Mouse (Mus musculus) heart, embryonic 10.5 days (tissue): ENCODE measurements around the gene Gm2431. TPM values are rescaled to one million over a fixed set of nuclear protein-coding genes. Genes with fewer than 3 reads are reported as not detected.
"Not testable (repeated sequence)": the region's sequence is repeated elsewhere in the genome, so short reads cannot be mapped to it uniquely, and the experiment has no call there.

Source experiments
- DNase-seq: peaks from one replicate; pipeline ENCODE4 v3.0.0-alpha.2; 2017; ENCODE audit warnings: low spot score
- H3K27ac ChIP-seq: fragments of 300-500 bp; sonication (generic); 2 replicates; pipeline ENCODE4 v1.5.1; 2016; ENCODE audit warnings: mild to moderate bottlenecking
- H3K27me3 ChIP-seq: fragments of 300-500 bp; sonication (generic); 2 replicates; pipeline ENCODE4 v1.6.1; 2016; ENCODE audit warnings: mild to moderate bottlenecking; ENCODE audit not compliant: poor library complexity, insufficient read depth, severe bottlenecking
- H3K36me3 ChIP-seq: fragments of 300-500 bp; sonication (generic); 2 replicates; pipeline ENCODE4 v1.6.1; 2016; ENCODE audit warnings: mild to moderate bottlenecking, moderate library complexity
- H3K4me1 ChIP-seq: fragments of 300-500 bp; sonication (generic); 2 replicates; pipeline ENCODE4 v1.6.1; 2016; ENCODE audit warnings: mild to moderate bottlenecking
- H3K4me3 ChIP-seq: fragments of 300-500 bp; sonication (generic); 2 replicates; pipeline ENCODE4 v1.5.1; 2016; ENCODE audit warnings: mild to moderate bottlenecking, moderate library complexity
- H3K9me3 ChIP-seq: fragments of 300-500 bp; sonication (generic); 2 replicates; pipeline ENCODE4 v1.6.1; 2016; ENCODE audit warnings: mild to moderate bottlenecking, moderate library complexity
- WGBS: fragments of 180-500 bp; shearing (Covaris S2); methylation state at CpG from one replicate; pipeline ENCODE4 v1.1.7; 2016; 5-methylcytosine and 5-hydroxymethylcytosine counted together
- polyA plus RNA-seq: library from polyadenylated mRNA; unstranded; fragments of >200 nt; fragmentation: Nextera tagmentation; extraction: Ambion mirVana; gene quantifications from 2 replicates; pipeline ENCODE4 v1.2.1, GENCODE M21; 2016

Gm2431 gene
- not detected in 2 replicates for polyA plus RNA-seq

DNA sequence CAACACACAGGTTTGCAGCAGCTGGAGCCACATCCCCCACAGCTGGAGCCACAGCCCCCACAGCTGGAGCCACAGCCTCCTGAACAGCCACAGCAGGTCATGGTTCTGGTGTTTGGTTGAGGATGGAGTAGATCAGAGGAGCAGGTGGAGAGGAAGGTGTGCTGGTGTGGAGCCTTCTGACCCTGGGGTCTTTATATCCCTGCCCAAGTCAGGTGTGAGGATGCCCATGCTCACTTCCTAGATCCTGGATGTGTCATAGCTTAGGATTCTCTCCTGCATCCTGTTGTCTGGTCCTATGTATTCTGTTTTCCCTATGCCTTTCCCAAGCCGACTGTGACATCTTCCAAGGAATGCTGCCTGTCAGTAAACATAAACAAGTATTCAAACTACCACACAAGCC is at the start of gene Gm2431:
Gm2431 (minus strand) TSS at position 101 of the 400 bp plus-strand sequence.
- not testable (repeated sequence) for H3K4me3 ChIP-seq, H3K27me3 ChIP-seq, H3K9me3 ChIP-seq, H3K27ac ChIP-seq, H3K36me3 ChIP-seq, DNase-seq, H3K4me1 ChIP-seq
- WGBS: 46% methylated on average over 1 of the region's 1 CpGs

GRCm38 (mm10) chr7:142303929-142304328 is 45.8 kb upstream of the Gm2431 start:
- H3K4me1 ChIP-seq: peaks cover 21% of the 10 kb centered on the region
- not testable (repeated sequence) for H3K36me3 ChIP-seq, H3K27ac ChIP-seq, H3K27me3 ChIP-seq, H3K4me3 ChIP-seq, H3K9me3 ChIP-seq, DNase-seq
- WGBS: 70% methylated on average over 1 of the region's 1 CpGs

- 44% methylated on average over 3 of the region's 3 CpGs for WGBS
Measured at GRCm38 (mm10) chr7:142303249-142303648, 45.1 kb upstream of the Gm2431 start, which contains the start of gene Krtap5-4. Krtap5-4 (plus strand) TSS chr7:142303549.

DNA sequence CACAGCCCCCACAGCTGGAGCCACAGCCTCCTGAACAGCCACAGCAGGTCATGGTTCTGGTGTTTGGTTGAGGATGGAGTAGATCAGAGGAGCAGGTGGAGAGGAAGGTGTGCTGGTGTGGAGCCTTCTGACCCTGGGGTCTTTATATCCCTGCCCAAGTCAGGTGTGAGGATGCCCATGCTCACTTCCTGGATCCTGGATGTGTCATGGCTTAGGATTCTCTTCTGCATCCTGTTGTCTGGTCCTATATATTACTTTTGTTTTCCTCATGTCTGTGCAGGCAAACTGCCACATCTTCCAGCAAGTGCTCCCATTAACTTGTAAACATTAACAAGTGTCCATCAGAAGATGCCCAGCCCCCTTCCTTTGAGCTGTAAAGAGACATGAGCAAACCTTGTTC is 38.9 kb upstream of the Gm2431 start, which contains the start of gene Krtap5-1:
Krtap5-1 (minus strand) TSS at position 101 of the 400 bp plus-strand sequence.
- peaks cover 32% of the 10 kb centered on the region for H3K4me1 ChIP-seq
- not testable (repeated sequence) for H3K9me3 ChIP-seq, H3K4me3 ChIP-seq, H3K27me3 ChIP-seq, H3K27ac ChIP-seq, DNase-seq, H3K36me3 ChIP-seq

More at GRCm38 (mm10) chr7:142303249-142303648, 45.1 kb upstream of the Gm2431 start, which contains the start of gene Krtap5-4:
- Histone ChIP-seq H3K9me3 (no peaks in the 10 kb centered on the region), H3K4me3 (no peak within 1 kb of the TSS), H3K27me3 (peaks cover 6% of the 10 kb centered on the region), H3K27ac (no peak within 1 kb of the TSS; the same call in 1 of the 2 replicates), H3K4me1 (peaks cover 21% of the 10 kb centered on the region), H3K36me3 (no peaks in the 10 kb centered on the region)
- no peak for DNase-seq

DNA sequence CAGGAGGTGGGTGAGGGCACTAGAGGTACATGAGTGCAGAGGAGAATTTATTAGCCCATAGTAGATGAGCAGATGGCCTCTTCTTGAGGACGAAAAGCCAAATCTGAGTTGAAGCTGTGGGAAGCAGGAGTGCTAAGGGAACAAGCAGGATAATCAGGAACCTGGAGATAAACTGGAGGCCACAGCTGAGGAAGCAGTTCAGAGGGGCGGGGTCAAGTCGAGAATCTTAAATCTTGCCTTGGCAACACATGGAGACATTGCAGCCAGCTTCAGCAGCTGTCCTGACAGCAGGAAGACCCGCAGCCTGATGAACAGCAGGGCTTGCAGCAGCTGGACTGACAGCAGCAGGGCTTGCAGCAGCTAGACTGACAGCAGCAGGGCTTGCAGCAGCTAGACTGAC is 38.0 kb upstream of the Gm2431 start:
- peaks cover 32% of the 10 kb centered on the region for H3K4me1 ChIP-seq
- not testable (repeated sequence) for H3K27me3 ChIP-seq, H3K4me3 ChIP-seq, H3K36me3 ChIP-seq, H3K9me3 ChIP-seq, H3K27ac ChIP-seq, DNase-seq
- 10% methylated on average over 4 of the region's 4 CpGs for WGBS

GRCm38 (mm10) chr7:142295418-142295817 is 37.3 kb upstream of the Gm2431 start:
- peak overlapping the region; percentile 44; the same call in 1 of the 2 replicates for H3K27ac ChIP-seq
- H3K4me1 ChIP-seq: peaks cover 32% of the 10 kb centered on the region
- DNase-seq: no peak
- H3K36me3 ChIP-seq: no peaks in the 10 kb centered on the region
- no peaks in the 10 kb centered on the region for H3K27me3 ChIP-seq
- H3K9me3 ChIP-seq: no peaks in the 10 kb centered on the region
- no peak overlapping the region for H3K4me3 ChIP-seq

DNA sequence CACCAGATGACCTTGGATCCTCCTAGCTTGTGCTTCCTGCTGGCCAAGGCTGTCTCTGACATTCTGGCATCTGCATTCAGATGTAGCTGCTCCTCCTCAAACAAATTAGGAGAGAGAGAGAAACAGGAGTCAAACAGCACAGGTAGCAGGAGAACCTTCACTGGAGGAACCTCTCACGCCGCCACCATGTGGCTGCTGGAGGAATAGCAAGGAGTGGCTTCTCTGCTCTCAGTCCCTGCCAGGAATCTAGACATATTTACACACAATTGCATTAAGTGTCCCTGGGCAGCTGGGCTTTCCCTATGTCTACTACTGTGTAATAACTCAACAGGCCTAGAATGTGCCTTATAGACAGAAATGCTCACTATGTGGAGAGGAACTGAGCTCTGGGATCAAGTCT is 35.7 kb upstream of the Gm2431 start:
- H3K27ac ChIP-seq, H3K36me3 ChIP-seq, H3K4me3 ChIP-seq, H3K9me3 ChIP-seq, DNase-seq, H3K27me3 ChIP-seq: not testable (repeated sequence)
- peaks cover 28% of the 10 kb centered on the region for H3K4me1 ChIP-seq
- WGBS: 6% methylated on average over 2 of the region's 2 CpGs

DNA sequence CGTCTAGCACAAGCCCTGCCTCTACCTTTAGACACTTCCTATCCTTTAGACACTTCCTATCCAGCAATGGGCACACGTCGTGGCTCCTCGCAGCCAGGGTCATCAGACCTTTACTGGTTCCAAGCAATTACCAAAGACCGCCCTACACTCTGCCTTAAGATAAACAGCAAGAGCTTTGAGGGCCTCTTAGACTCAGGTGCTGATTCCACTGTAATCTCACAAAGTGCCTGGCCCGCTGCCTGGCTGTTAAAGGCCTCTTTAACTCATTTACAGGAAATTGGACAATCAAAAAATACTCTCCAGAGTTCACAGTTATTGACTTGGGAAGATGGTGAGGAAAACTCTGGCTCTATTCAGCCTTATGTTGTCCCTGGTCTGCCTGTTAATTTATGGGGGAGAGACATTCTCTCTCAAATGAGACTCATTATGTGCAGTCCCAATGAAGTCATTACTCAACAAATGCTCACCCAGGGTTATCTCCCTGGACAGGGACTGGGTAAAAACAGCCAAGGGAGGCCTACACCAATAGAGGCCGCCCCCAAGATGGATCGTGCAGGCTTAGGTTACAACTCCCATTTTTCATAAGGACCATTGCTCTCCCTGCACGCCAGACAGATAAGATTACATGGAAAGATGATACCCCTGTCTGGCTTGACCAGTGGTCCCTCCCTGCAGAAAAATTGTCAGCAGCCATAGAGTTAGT is 27.9 kb upstream of the Gm2431 start:
- DNase-seq, H3K9me3 ChIP-seq, H3K36me3 ChIP-seq, H3K27me3 ChIP-seq, H3K4me3 ChIP-seq, H3K27ac ChIP-seq: not testable (repeated sequence)
- 46% methylated on average over 9 of the region's 9 CpGs for WGBS
- peaks cover 27% of the 10 kb centered on the region for H3K4me1 ChIP-seq

- 0 out of 2 replicates have a peak, but pooled peaks cover 4% of the 10 kb centered on the region for H3K36me3 ChIP-seq
- H3K4me3 ChIP-seq: peak overlapping the region; percentile 74
- H3K27me3 ChIP-seq: peaks cover 5% of the 10 kb centered on the region; the same call in 1 of the 2 replicates
- peak; percentile 83 for DNase-seq
- peak overlapping the region; percentile 90 for H3K27ac ChIP-seq
- H3K9me3 ChIP-seq: no peaks in the 10 kb centered on the region
- peaks cover 28% of the 10 kb centered on the region for H3K4me1 ChIP-seq
- WGBS: 25% methylated on average over 23 of the region's 23 CpGs
Measured at GRCm38 (mm10) chr7:142285130-142285835, 27.1 kb upstream of the Gm2431 start.

- H3K36me3 ChIP-seq: no peaks in the 10 kb centered on the region
- peak overlapping the region; percentile 90 for H3K27ac ChIP-seq
- H3K27me3 ChIP-seq: peaks cover 10% of the 10 kb centered on the region; the same call in 1 of the 2 replicates
- H3K9me3 ChIP-seq: no peaks in the 10 kb centered on the region
- peak overlapping the region; percentile 74 for H3K4me3 ChIP-seq
- under 1% methylated on average over 19 of the region's 19 CpGs for WGBS
- H3K4me1 ChIP-seq: peaks cover 35% of the 10 kb centered on the region
- DNase-seq: peak; percentile 94
Measured at GRCm38 (mm10) chr7:142284615-142285080, 26.5 kb upstream of the Gm2431 start.

DNA sequence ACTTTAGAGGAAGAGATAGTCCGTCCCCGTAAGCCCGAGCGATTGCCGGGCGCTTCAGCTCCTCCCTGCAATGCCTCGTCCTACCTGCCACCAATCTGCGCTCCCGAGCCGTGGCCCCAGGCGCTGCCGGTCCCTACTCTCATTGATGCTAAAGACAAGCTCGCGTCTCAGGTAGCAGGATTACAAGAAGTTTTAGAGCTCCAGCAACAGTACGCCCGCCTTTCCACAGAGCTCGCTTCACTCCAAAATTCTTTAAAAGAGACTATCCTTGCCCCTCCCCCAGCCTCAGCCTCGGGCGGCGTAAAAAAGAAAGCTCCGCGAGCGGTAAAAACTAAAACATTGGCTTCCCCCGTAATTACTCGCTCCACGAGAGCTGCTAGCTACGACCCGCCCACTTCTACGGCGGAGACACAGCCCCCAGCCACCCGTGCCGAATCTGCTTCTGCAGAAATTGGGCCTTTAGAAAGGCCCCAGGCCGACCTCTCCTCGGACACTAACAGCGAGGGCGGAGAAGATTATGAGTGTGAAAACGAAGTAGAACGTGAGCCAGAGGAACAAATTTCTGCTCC is 26.0 kb upstream of the Gm2431 start:
- H3K4me1 ChIP-seq: peaks cover 37% of the 10 kb centered on the region
- H3K4me3 ChIP-seq: peak overlapping the region; percentile 74
- peak overlapping the region; percentile 90 for H3K27ac ChIP-seq
- WGBS: under 1% methylated on average over 38 of the region's 38 CpGs
- peak; percentile 85 for DNase-seq
- no peaks in the 10 kb centered on the region for H3K36me3 ChIP-seq
- H3K9me3 ChIP-seq: no peaks in the 10 kb centered on the region
- peaks cover 10% of the 10 kb centered on the region; the same call in 1 of the 2 replicates for H3K27me3 ChIP-seq

DNA sequence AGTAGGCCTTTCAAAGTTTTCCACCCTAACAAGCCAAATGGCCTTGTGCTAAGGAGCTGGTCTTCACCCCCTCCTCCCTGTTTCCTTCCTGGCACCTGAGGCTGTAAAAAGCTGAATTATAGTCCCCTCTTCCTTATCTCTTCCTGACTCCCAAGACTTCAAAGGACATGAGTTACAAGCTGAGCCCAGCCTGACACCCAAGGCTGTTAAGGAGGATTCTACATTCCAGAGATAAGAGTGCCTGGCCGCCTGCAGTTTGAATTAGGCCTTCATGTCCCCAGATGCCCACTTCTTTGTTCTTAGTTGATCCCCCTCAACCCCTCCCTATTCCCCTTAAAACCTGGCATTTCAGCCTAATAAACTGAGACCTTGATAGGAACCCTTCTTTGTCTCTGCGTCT is 24.7 kb upstream of the Gm2431 start:
- H3K27me3 ChIP-seq, H3K36me3 ChIP-seq, H3K9me3 ChIP-seq, DNase-seq: not testable (repeated sequence)
- Histone ChIP-seq H3K4me3 (peak overlapping the region; percentile 74), H3K27ac (peak overlapping the region; percentile 76; the same call in 1 of the 2 replicates), H3K4me1 (peaks cover 37% of the 10 kb centered on the region)
- 2% methylated on average over 2 of the region's 2 CpGs for WGBS

GRCm38 (mm10) chr7:142279291-142279690 is 21.1 kb upstream of the Gm2431 start:
- H3K4me3 ChIP-seq, H3K9me3 ChIP-seq, H3K36me3 ChIP-seq, DNase-seq, H3K27me3 ChIP-seq, H3K27ac ChIP-seq: not testable (repeated sequence)
- 54% methylated on average over 1 of the region's 1 CpGs for WGBS
- peaks cover 33% of the 10 kb centered on the region for H3K4me1 ChIP-seq
